Mouse (Mus musculus): ENCODE measurements around the gene Kdm6b.

- no peak for TF ChIP-seq POLR2A (IDR thresholded peaks at IDR 0.05; ENCODE audit: low read depth, low read length)
- TF ChIP-seq CTCF (conservative IDR thresholded peaks at IDR 0.05; ENCODE audit: insufficient read depth, insufficient read length, low read depth, low read length): no peak
These were observed 35.7 kb downstream of the Kdm6b start for GRCm38 (mm10) chr11:69377766-69378165.
